Mouse (Mus musculus): ENCODE measurements around the gene Mab21l3.

Gene Mab21l3

GRCm38 (mm10) chr3:101848816-101849215 lies at the start of gene Mab21l3:
Mab21l3 (minus strand) TSS chr3:101848959.
- no peak for DNase-seq

DNA sequence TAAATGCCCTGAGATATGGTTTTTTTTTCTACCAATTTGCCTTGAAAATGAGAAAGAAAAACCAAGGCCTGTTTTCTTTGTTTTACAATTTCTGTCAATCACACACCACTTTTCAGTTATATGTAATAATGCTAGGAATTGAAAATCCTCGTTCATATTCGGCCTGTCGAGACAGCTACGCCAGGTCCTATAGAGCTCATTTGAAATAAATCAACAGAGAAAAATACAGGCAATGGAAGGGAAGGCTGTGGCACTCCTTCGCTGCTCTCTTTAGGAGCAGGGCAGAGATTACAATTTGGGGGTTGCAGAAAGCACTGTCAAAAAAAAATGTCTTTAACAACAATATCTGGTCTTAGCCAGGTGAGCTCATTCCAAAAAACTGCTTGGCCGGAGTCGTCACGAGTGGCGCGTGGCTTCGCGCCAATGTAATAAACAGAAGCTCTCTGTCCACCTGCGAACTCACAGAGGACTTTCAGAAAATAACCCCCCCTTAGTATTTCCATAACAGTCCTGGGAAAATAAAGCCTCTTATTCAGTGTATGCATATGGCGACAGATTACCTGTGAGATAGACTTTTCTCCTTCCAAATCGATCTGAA lies 48.7 kb upstream of the Mab21l3 start:
- DNase-seq: no peak

- DNase-seq: peak; percentile 90
Observed at GRCm38 (mm10) chr3:101896893-101897292, 48.1 kb upstream of the Mab21l3 start.

DNA sequence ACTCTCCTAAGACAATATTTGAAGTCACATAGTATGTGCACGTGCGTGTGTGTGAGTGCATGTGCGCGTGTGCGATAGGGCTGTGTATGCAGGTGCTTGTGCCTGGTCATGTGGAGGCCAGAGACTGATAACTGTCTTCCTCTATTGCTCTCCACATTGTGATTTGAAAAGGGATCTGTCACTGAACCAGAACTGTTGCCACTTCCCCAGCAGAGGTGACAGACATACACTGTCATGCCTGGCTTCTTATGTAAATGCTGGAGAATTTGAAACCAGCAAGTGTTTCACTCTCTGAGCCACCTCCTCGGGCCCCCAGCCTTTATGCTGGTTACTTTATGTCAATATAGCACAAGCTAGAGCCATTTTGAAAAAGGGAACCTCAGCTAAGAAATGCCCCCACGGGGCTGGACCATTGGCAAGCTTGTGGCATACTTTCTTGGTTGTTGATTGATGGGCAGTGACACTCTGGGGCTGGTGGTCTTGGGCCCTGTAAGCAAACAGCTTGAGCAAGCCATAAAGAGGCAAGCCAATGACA lies 46.7 kb upstream of the Mab21l3 start:
- no peak for DNase-seq

DNA sequence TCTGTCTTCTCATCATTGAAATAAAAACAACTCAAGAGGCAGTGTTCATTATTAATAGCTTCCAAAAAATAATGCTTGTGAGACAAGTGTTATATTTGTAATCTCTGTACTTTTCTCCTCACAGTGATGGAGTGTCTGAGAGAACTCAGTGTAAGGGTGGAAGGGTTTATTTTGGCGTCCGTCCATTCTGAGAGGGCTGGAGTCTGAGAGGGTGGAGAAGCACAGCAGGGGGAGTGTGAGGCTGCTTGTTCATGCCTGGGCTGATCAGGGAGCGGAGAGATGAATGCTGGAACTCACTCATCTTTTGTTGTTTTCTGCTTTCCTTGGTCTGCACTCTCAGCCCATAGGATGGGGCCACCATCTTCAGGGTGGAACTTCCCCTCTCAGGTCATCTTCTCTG lies 36.8 kb upstream of the Mab21l3 start:
- DNase-seq: peak; percentile 75

DNA sequence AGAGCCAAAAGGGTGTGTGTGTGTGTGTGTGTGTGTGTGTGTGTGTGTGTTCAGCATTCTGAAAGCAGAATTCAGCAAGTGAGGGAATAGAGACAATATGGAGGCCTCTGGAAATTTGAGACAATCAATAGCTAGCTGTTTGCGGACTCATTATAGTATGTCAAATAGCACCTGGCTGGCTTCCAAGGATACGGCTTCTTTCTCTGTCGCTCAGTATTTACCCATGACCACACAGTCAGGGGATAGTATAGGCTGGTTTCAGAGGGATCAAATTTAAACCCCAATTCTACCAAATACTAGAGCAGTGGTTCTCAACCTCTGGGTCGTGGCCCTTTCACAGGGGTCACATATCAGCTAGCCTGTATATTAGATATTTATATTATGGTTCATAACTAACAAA lies 36.3 kb upstream of the Mab21l3 start:
- no peak for DNase-seq

DNA sequence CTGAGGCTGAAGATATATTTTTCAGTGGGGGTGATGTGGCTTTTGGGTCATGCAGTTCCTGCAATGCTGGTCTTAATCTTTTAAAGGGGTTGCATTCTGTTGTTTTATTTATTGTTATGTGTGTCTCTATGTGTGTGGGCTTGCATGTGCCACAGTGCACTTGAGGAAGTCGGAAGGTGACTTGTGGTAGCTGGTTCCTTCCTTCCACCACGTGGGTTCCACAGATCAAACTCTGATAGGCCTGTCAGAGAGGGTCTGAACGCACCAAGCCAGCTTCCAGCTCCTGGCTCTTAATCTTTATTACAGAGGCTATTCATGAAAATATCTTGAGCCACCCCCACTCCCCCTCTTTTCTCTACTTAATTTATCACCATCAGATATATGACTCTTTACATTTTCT lies 35.1 kb upstream of the Mab21l3 start:
- DNase-seq: no peak

GRCm38 (mm10) chr3:101881721-101882120 lies 33.0 kb upstream of the Mab21l3 start:
- no peak for DNase-seq

- peak; percentile 53 for DNase-seq
Observed at GRCm38 (mm10) chr3:101880818-101881217, 32.1 kb upstream of the Mab21l3 start.

GRCm38 (mm10) chr3:101878136-101878535 lies 29.4 kb upstream of the Mab21l3 start:
- no peak for DNase-seq

- DNase-seq: peak; percentile 50
Observed at GRCm38 (mm10) chr3:101876459-101877285, 27.9 kb upstream of the Mab21l3 start.

DNA sequence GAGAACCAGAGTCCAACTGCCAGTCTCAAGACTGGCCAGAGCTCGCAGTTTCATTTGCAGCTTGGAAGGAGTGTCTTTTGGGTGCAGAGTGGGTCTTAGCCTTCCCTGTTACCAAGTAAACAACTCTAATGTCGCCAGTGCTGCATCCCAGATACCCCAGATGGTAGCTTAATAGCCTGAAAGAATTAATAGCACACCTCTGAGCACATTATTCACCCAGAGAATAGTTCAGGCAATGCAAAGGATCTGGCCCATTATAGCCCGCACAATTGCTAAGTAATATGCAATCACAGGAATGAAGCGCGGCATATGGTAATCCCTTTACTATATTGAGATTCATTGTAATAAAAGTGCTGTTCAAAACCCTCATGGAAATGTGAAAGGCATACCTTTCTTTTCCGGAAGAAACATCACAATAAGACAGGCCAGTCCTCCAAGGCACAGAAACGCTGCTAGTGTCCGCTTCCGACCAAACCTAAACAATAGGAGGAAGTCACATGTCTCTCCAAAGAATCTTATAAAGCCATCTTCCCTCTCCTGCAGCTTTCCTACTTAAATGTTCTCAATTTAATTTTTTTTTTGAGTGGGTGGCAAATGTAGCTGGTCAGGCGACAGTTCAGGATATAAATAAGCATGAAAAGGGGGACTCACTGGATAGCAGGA lies 26.6 kb upstream of the Mab21l3 start:
- no peak for DNase-seq

DNA sequence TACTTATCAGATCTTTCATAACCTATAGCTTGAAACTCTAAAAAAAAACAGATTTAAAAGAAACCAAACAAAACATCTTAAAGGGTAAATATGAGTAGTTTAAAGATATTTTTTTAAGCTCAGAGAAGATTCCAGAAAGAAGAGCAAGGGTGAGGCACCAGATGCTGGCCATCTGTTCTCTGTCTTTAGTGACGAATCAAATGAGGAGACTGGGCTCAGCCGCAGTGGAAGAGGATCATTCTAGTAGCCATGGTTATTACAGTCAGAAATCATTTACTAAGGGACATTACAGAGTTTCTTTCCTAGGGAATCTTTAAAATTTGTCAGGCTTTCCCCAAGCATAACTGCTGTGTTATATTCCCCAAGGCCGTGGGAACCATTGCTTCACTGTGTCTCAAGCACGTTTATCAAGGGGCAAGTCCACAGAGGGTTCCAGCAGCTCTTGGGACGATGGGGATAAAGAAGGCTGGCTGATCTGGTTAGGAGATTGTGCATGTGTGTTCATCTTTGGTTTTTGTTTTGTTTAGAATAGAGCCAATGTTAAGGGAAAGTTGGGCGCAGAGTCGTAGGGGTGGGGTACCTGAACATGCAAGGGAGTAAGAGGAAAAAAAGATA lies 24.4 kb upstream of the Mab21l3 start:
- no peak for DNase-seq

DNA sequence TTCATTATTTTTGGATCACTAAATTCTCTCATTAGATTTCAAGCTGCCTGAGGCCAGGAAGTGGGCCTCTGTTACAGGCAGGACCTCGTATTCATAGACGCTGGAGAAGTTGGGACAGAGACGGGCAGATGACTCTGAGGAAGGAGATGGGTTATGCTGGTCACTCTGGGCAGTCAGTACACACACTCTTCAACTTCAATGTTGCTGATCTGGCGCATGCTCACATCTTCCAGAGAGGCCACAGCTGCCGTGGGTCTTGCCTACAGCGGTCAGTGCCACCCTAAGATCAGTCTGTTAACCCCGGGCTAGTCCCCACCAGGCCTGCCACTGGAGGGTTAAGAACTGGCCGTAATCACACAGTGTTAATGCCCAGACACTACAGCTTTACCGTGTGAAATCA lies 23.2 kb upstream of the Mab21l3 start:
- DNase-seq: no peak

- DNase-seq: no peak
Observed at GRCm38 (mm10) chr3:101867001-101867421, 18.3 kb upstream of the Mab21l3 start.

GRCm38 (mm10) chr3:101861856-101862255 lies 13.1 kb upstream of the Mab21l3 start:
- DNase-seq: peak; percentile 26

DNA sequence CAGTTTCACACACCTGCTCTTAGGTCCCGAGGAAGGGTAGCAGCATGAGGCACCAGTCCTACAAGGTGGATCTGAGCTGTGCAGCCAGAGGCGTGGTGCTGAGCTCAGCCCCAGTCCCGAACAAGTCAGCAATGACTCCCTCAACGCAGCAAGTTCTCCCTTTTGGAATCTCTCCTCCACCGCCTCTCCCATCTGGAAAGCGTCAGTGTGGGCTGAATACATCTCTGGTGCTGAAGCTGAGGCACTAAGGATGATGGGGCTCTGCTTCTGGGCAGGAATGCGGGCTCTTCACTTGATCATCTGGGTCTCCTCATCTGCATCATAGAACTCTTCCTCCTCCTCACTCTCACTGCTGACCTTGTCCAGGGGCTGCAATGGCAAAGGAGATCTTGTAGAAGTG lies 11.4 kb upstream of the Mab21l3 start:
- DNase-seq: no peak

DNA sequence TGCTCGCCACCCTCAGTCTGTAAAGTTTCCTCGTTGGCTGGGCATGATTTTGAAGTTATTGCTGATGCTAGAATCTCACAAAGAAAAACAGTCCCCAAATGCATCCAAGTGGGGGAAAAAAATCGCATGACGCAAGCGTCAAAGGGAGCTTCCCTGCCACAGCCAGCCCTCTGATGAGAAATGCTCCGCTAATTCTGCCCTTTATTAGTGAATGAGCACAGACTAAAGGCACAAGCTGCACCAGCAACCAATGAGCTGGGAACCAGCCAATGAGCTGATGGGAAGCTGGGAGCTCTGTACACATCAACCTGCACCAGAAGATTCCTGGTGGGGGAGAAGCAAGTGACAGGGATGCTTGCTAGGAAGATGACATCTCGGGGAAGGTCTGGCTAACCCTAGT lies 11.0 kb upstream of the Mab21l3 start:
- DNase-seq: no peak

DNA sequence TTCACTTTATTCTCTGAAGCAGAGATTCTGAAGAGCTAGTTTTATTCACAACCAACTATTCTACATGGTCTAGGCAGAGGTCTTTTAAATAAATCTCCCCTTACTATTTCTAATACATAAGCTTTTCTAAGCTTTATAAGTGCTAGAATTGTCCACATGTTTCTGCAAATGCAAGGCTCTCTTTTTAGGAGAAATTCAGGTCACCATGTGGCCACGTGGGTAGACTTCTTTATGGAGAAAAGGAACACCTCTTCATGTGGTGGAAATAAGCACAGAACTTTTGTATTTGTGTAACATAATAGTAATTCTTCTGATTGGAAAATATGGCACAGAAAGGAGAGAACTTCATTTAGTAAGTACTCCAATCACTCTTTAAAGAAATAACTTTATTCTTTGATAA lies 5.3 kb upstream of the Mab21l3 start:
- DNase-seq: no peak

DNA sequence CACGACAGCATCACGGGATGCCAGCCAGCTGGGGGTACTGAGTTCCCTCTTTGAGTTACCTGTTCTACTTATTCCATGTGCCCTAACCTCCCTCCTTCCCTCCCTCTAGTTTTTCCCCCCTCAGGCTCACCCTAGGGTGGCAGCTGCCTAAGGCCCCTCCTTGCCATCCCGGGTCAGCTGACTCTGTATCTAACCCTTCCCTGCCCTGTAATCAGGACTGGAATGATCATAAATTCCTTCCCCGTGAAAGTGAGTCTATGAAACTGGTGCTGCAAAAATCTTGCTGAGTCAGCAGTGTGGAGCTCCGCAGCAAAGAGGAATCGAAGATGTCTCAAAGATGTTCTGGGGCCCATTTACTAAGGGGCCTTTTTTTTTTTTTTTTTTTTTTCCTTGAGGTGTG lies 2.6 kb upstream of the Mab21l3 start:
- DNase-seq: no peak

GRCm38 (mm10) chr3:101846096-101846495 lies 2.7 kb downstream of the Mab21l3 start:
- DNase-seq: no peak

- DNase-seq: no peak
Observed at GRCm38 (mm10) chr3:101842372-101843094, 6.2 kb downstream of the Mab21l3 start.

DNA sequence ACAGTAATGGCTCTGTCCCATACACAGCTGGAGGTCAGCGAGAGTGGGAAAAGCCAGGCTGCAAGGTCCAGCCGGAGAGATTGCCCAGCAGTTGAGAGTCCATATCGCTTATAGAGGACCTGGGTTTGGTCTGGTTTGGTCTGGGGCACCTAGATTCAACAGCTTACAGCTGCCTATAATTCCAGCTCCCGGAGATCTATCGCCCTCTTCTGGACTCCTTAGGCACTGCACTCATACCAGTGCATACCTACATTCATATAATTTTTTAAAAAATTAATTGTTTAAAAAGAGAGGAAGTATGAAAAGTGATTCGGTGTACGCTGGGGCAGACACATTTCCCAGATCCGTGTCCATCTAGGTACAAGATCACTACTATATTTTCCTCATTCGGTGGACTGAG lies 9.4 kb downstream of the Mab21l3 start:
- DNase-seq: no peak

Data from lung, postnatal 36 days (tissue).